Mouse (Mus musculus): ENCODE measurements around the gene Nipsnap1. TPM values are rescaled to one million over a fixed set of nuclear protein-coding genes. Genes with fewer than 3 reads are reported as not detected.

Gene Nipsnap1
- polyA plus RNA-seq, 1 experiment from 2014 or later: 91.7 TPM

Small RNA genes lying within 50 kb of the gene (microRNA-seq; reads per million reads assigned to microRNA genes)
- not detected for gene Mir6918

Other genes with a start within 250 kb of the Nipsnap1 start
- 42.2 and 43.0 TPM in 2 replicates for gene Ascc2, start 236.2 kb upstream of the Nipsnap1 start, polyA plus RNA-seq (2016; fragmentation: Nextera tagmentation; extraction: Ambion mirVana)
- 661 and 685 TPM in 2 replicates for gene Uqcr10, start 169.6 kb upstream of the Nipsnap1 start, polyA plus RNA-seq (2016; fragmentation: Nextera tagmentation; extraction: Ambion mirVana)
- 75.4 and 82.4 TPM in 2 replicates for gene Zmat5, start 169.3 kb upstream of the Nipsnap1 start, polyA plus RNA-seq (2016; fragmentation: Nextera tagmentation; extraction: Ambion mirVana)
- gene Cabp7, start 127.2 kb upstream of the Nipsnap1 start, polyA plus RNA-seq (2016; fragmentation: Nextera tagmentation; extraction: Ambion mirVana): 0.19 and 0.57 TPM in 2 replicates
- 68.1 and 68.7 TPM in 2 replicates for gene Nf2, start 24.4 kb upstream of the Nipsnap1 start, polyA plus RNA-seq (2016; fragmentation: Nextera tagmentation; extraction: Ambion mirVana)
- 52.1 and 52.9 TPM in 2 replicates for gene Thoc5, start 21.4 kb downstream of the Nipsnap1 start, polyA plus RNA-seq (2016; fragmentation: Nextera tagmentation; extraction: Ambion mirVana)
- 0.14 and 0.25 TPM in 2 replicates for gene Nefh, start 74.1 kb downstream of the Nipsnap1 start, polyA plus RNA-seq (2016; fragmentation: Nextera tagmentation; extraction: Ambion mirVana)
- gene Ap1b1, start 112.9 kb downstream of the Nipsnap1 start, polyA plus RNA-seq (2016; fragmentation: Nextera tagmentation; extraction: Ambion mirVana): 58.6 and 60.2 TPM in 2 replicates
- 0.54 and 0.56 TPM in 2 replicates for gene Rasl10a, start 184.2 kb downstream of the Nipsnap1 start, polyA plus RNA-seq (2016; fragmentation: Nextera tagmentation; extraction: Ambion mirVana)
- gene Gas2l1, start 191.4 kb downstream of the Nipsnap1 start, polyA plus RNA-seq (2016; fragmentation: Nextera tagmentation; extraction: Ambion mirVana): 25.3 and 25.7 TPM in 2 replicates
- gene Rhbdd3, start 225.0 kb downstream of the Nipsnap1 start, polyA plus RNA-seq (2016; fragmentation: Nextera tagmentation; extraction: Ambion mirVana): 30.8 and 31.9 TPM in 2 replicates
- 961 and 969 TPM in 2 replicates for gene Ewsr1, start 225.3 kb downstream of the Nipsnap1 start, polyA plus RNA-seq (2016; fragmentation: Nextera tagmentation; extraction: Ambion mirVana)

Measured in embryonic facial prominence, embryonic 10.5 days (tissue).